Mouse (Mus musculus) bone marrow, adult 2 months (tissue): Measurements from ENCODE around the gene Abcf2. TPM values are rescaled to one million over a fixed set of nuclear protein-coding genes. Genes with fewer than 3 reads are reported as not detected.
A peak's percentile ranks its signal among the peaks of the same experiment; 100 is the strongest.

ENCODE experiments used
- H3K27ac ChIP-seq: fragments of 200-500 bp; 2 replicates; pipeline ENCODE4 v1.5.1; 2012; ENCODE audit warnings: low read depth, mild to moderate bottlenecking, control low read depth, inconsistent platforms, low read length; ENCODE audit not compliant: control insufficient read depth, poor library complexity, insufficient read depth
- H3K4me1 ChIP-seq: fragments of 200-500 bp; 2 replicates; pipeline ENCODE4 v1.6.1; 2011; ENCODE audit warnings: low read length; ENCODE audit not compliant: control insufficient read depth, insufficient read depth
- H3K4me3 ChIP-seq: fragments of 200-500 bp; replicated peaks from 2 replicates; pipeline ENCODE3; 2011; ENCODE audit warnings: mild to moderate bottlenecking, low read depth, low read length, control low read depth; ENCODE audit not compliant: control insufficient read depth
- CTCF ChIP-seq: fragments of 200-500 bp; IDR thresholded peaks from 2 replicates; pipeline ENCODE4 v1.5.1; 2011; ENCODE audit warnings: low read length, control low read depth; ENCODE audit not compliant: control insufficient read depth, insufficient read depth
- POLR2A ChIP-seq: fragments of 200-500 bp; IDR thresholded peaks from 2 replicates; pipeline ENCODE4 v1.6.1; 2011; ENCODE audit warnings: low read depth, mild to moderate bottlenecking, control low read depth, low read length, borderline replicate concordance; ENCODE audit not compliant: control insufficient read depth
- WGBS: fragments of 180-500 bp; shearing (Covaris S2); methylation state at CpG from one replicate; pipeline ENCODE4 v1.1.7; 2018; 5-methylcytosine and 5-hydroxymethylcytosine counted together
- polyA plus RNA-seq: library from polyadenylated mRNA; stranded (reverse); fragments of >200 nt; gene quantifications from 2 replicates; pipeline ENCODE4 v1.2.4, GENCODE M21; 2011; ENCODE audit warnings: low replicate concordance; ENCODE audit not compliant: missing spikeins, insufficient read depth, insufficient read length

The Abcf2 gene
- polyA plus RNA-seq, 1 experiment = 29.1 TPM

DNA sequence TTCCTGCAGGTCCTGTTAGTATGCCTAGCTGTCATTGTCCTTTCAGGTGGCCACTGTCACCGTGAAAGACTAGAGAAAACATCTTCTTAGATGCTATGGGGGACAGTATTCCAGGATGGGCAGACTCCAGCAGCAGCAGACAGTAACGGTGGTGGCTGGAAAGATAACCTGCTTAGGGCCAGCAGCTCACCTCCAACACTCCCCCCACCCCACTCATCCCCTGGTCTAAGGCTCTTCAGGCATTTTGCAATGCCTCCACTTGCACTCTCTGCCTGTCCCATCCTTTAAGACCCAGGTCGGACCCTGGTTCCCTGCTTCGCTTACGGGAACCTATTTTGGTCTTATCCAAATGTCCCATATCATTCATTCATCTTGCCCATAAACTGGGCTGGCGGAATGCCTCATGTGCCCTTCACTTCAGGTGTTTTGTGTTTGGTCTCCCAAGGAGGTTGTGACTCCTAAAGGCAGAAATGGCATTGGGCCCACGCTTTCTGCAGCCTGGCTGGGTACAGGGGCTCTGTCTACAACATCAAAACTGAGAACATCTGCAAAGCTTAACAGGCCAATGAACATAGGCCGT lies 26.3 kb upstream of the Abcf2 start:
- TF ChIP-seq CTCF (no peak), POLR2A (no peak)
- no peaks in the 10 kb centered on the region for H3K4me1 ChIP-seq
- 70% methylated on average over 8 of the region's 8 CpGs for WGBS
- no peak overlapping the region for H3K27ac ChIP-seq
- H3K4me3 ChIP-seq = no peak overlapping the region

DNA sequence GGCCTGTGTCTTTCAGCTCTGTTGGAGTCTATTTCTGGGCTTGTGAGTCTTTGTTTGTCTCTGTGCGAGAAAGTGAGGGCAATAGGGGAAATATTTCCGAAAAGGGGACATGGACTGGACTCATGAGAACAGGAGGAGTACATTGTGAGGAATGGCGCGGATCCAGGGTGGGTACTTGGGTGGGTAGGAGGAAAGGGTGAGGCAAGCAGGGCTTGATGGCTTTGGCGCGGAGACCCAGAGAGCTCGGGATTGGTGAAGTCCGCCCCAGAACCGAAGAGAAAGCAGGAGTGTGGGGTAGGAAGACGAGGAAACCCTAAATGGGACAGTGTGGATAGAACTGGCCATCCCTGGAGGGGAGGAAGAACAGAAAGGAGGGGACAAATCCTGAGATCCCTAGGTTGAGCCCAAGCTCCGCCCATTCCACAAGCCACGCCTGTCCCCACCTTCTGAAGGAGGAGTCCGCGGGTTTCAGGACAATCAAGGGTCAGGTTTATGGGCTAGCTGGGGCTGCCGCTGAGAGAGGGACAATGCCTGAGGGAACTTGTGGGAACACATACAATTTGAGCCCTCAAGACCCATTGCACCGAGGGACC lies 25.6 kb upstream of the Abcf2 start:
- Histone ChIP-seq H3K4me3 (no peak overlapping the region), H3K4me1 (no peaks in the 10 kb centered on the region), H3K27ac (no peak overlapping the region; the same call in 1 of the 2 replicates)
- 3% methylated on average over 16 of the region's 16 CpGs for WGBS
- TF ChIP-seq POLR2A (no peak), CTCF (no peak)

DNA sequence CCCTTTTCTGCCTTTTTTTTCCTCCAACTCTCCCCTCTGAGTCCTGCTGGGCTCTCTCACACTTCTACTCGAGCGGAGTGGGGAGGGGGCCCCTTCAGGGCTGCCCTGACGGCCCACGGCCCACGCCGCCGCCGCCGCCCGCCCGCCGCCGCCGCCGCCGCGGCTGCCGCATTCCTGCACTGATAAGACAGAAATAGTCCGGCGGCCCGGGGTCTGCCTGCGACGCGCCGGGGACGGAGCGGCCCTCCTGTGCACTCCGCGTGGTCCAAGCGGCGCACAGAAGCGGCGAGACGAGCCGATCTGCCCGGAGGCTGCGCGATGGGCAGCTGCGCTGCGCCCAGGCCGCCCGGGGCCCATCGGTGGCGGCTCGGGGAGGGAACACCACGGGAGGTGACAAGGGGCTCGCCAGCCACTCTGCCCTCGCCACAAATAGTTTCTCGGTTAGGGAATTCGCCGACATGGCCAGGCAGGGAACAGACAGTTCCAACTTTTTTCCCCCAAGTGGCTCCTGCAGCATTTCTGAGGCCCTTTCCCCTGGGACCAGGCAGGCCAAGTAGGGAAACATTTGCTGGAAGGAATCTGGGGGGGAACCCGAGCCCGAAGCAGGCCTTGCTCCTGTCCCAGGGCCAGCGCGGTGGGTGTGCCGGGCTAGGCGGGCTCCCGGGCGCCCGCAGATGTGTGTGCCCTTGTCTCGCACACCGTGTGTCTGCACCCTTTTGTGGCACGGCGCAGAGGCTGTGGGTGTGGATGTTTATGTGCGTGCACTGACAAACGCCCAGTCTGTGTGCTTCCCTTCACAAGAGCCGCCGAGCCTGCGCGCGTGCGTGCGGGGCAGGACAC lies 24.9 kb upstream of the Abcf2 start:
- WGBS = under 1% methylated on average over 69 of the region's 73 CpGs

DNA sequence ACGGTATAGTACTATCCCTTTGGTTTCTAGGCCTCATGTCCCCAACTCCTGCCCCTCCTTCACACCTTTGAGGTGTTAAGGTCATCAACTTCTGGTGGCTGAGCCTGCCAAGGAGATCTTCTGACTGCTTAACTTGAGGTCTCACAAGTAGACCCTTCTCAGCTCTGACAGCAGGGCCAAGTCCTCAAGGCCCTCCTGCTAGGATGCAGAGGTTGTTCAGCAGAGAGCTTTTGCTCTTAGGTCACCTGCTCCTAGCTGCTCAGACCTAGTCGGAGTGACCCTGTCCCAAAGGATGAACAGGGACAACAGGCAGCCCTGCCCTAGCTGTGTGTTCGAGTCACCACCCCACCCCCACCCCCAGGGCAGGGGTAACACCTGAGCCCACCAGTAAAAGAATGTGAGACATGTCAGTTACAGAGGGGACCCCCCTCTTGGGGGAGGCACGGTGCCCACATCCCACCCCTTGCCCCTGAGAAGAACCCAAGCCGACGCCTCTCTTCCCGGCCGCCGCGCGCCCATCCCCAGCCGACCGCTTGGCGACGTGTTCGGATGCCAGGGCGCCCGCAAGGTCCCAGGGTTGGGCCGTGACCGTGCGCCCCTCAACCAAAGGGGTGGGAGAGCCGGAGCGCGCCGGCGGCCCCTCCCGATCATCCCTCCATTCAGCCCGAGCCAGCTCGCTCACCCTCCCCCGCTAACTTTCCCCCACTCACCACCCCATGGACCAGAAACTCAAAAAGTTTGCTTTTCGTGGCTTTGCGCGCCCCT lies 24.0 kb upstream of the Abcf2 start:
- 4% methylated on average over 32 of the region's 33 CpGs for WGBS
- Histone ChIP-seq H3K4me3 (no peak overlapping the region), H3K4me1 (no peaks in the 10 kb centered on the region; the same call in 1 of the 2 replicates), H3K27ac (no peak overlapping the region; the same call in 1 of the 2 replicates)
- TF ChIP-seq CTCF (no peak), POLR2A (no peak)

More for the DNA sequence above, 24.9 kb upstream of the Abcf2 start:
- H3K27ac ChIP-seq = peak overlapping the region; percentile 12; the same call in 1 of the 2 replicates
- H3K4me3 ChIP-seq = no peak overlapping the region
- no peaks in the 10 kb centered on the region; the same call in 1 of the 2 replicates for H3K4me1 ChIP-seq
- no peak for TF ChIP-seq POLR2A
- TF ChIP-seq CTCF = no peak

DNA sequence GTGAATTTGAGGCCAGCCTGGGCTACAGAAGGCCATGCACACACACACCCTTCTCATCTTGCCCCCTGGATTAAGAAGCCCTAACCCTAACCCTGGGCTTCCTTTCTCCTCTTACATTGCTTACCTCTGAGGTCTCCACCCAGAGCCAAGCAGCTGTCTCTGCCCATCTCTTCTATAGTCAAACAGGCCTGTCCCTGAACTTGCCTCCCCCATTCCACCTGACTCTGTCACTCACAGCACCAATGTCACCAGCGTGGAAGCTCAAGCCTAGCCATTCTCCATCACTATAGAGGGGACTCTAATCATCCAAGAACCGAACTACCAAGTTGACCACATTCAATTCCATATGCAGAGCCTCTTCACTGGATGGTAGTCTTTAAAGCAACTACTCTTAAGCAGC lies 23.0 kb upstream of the Abcf2 start:
- 77% methylated on average over 2 of the region's 2 CpGs for WGBS
- Histone ChIP-seq H3K4me3 (no peak overlapping the region), H3K27ac (no peak overlapping the region), H3K4me1 (no peaks in the 10 kb centered on the region; the same call in 1 of the 2 replicates)
- no peak for TF ChIP-seq CTCF
- TF ChIP-seq POLR2A = no peak

DNA sequence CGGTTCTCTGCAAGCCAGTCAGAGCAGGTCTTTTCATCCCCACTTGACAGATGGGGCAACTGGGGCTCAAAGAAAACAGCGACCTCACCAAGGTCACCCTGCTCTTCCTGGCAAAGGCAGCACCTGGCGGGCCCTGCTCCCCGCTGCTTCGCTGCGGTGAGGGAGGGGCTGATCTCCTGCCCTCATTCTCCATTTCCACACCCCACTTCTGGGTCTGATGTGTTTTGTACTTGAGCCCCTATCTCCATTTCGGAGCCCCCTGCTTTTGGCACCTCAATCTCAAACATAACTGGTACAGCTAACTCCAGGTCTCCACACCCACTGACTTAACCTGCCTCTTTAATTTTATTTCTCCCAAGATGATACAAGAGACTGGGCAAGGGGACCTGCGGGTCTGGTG lies 21.9 kb upstream of the Abcf2 start:
- H3K4me3 ChIP-seq = no peak overlapping the region
- no peak for TF ChIP-seq POLR2A
- no peak overlapping the region for H3K27ac ChIP-seq
- 32% methylated on average over 8 of the region's 8 CpGs for WGBS
- no peaks in the 10 kb centered on the region; the same call in 1 of the 2 replicates for H3K4me1 ChIP-seq

DNA sequence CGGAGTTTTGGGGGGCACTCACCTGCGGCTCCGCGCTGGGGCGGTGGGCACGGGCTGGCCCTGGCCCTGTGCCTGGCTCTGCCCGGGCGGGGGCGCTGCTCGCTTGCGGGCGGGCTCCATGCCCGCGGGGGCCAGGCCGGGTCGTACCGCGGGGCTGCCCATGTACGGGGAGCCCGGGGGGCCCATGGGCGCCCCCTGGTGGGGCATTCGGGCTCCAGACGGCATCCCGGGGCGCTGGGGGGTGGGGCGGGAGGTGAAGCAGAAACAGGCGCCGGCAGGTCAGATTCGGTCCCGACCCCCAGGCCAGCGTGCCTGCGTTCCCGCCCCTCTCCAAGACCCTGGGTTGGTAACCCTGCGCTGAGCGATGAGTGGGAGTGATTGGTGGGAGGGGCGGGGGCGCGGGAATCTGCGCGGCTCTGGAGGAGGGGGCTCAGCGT lies 21.3 kb upstream of the Abcf2 start:
- TF ChIP-seq POLR2A = no peak
- peak; percentile 7; the same call in 1 of the 2 replicates for TF ChIP-seq CTCF
- no peak overlapping the region for H3K27ac ChIP-seq
- H3K4me3 ChIP-seq = no peak overlapping the region
- WGBS = 2% methylated on average over 41 of the region's 41 CpGs
- H3K4me1 ChIP-seq = no peaks in the 10 kb centered on the region; the same call in 1 of the 2 replicates

DNA sequence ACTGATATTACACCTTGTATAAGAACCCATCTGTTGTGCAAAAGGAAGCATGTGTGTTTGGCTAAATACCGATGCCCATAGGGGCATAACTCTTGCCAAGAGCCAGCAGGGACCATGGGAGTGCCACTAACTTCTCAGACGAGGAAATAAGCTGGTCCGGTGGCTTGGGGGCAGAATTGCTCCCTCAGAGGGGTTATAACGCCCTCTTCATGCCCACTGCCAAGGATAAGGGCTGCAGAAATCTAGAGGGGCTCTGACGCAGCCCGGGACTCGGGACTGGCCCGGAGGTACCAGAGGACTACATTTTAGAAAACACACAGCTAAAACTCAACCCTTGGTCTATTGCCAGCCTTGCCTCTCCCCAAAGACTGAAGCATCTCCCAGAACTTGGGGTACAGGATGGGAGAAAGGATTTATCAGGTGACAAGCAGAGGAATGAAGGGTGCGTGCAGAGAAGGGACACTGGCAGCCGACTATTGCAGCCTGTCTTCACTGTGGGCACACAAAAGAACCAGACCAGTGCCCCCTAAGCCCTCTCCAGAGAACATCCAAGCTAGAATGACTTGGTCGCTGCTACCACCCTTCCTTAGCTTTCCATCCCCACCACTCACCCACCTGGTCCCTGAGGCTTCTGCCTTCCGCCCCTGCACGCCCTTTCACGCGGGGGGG lies 20.8 kb upstream of the Abcf2 start:
- H3K4me1 ChIP-seq = no peaks in the 10 kb centered on the region; the same call in 1 of the 2 replicates
- H3K27ac ChIP-seq = no peak overlapping the region
- WGBS = 21% methylated on average over 15 of the region's 15 CpGs
- no peak overlapping the region for H3K4me3 ChIP-seq
- TF ChIP-seq CTCF (no peak), POLR2A (no peak)
